Mouse (Mus musculus) midbrain, embryonic 14.5 days (tissue): ENCODE measurements at regions not wholly inside any gene's neighbourhood (a gene's known extent, or its start where the extent isn't known, plus 50 kb on each side); places are given as distances from the start of the nearest gene placed in this dataset.

Experiments
- ATAC-seq: fragments of 200-750 bp; cut with Nextera tagmentation; 2 replicates; pipeline ENCODE4 v1.8.0; 2017; ENCODE audit warnings: moderate number of reproducible peaks, moderate library complexity; ENCODE audit not compliant: low FRiP score, low TSS enrichment
- DNase-seq: peaks from one replicate; pipeline ENCODE4 v3.0.0-alpha.2; 2015
- H3K27ac ChIP-seq: fragments of 300-500 bp; sonication (generic); replicated peaks from 2 replicates; pipeline ENCODE4 v1.5.1; 2014; ENCODE audit warnings: mild to moderate bottlenecking, low read depth, low read length, moderate library complexity
- H3K27me3 ChIP-seq: fragments of 300-500 bp; sonication (generic); 2 replicates; pipeline ENCODE4 v1.6.1; 2014; ENCODE audit warnings: low read length, control low read depth, mixed read lengths; ENCODE audit not compliant: control insufficient read depth, insufficient read depth
- H3K36me3 ChIP-seq: fragments of 300-500 bp; sonication (generic); 2 replicates; pipeline ENCODE4 v1.6.1; 2014; ENCODE audit warnings: low read length, control low read depth; ENCODE audit not compliant: control insufficient read depth, insufficient read depth
- H3K4me1 ChIP-seq: fragments of 300-500 bp; sonication (generic); 2 replicates; pipeline ENCODE4 v1.6.1; 2014; ENCODE audit warnings: mild to moderate bottlenecking, antibody characterized with exemption, low read length, control low read depth; ENCODE audit not compliant: control insufficient read depth, insufficient read depth
- H3K4me2 ChIP-seq: fragments of 300-500 bp; sonication (generic); 2 replicates; pipeline ENCODE4 v1.6.1; 2014; ENCODE audit warnings: mild to moderate bottlenecking, low read length, moderate library complexity
- H3K4me3 ChIP-seq: fragments of 300-500 bp; sonication (generic); replicated peaks from 2 replicates; pipeline ENCODE4 v1.5.1; 2014; ENCODE audit warnings: low read depth, low read length
- H3K9ac ChIP-seq: fragments of 300-500 bp; sonication (generic); replicated peaks from 2 replicates; pipeline ENCODE4 v1.6.1; 2014; ENCODE audit warnings: mild to moderate bottlenecking, low read length, moderate library complexity
- H3K9me3 ChIP-seq: fragments of 300-500 bp; sonication (generic); 2 replicates; pipeline ENCODE4 v1.6.1; 2016; ENCODE audit warnings: low read length, control low read depth, mixed read lengths; ENCODE audit not compliant: control insufficient read depth
- WGBS: fragments of 180-500 bp; shearing (Covaris S2); extraction: QIAGEN DNeasy Blood & Tissue Kit; methylation state at CpG from one replicate; pipeline ENCODE4 v1.1.7; 2014; 5-methylcytosine and 5-hydroxymethylcytosine counted together

DNA sequence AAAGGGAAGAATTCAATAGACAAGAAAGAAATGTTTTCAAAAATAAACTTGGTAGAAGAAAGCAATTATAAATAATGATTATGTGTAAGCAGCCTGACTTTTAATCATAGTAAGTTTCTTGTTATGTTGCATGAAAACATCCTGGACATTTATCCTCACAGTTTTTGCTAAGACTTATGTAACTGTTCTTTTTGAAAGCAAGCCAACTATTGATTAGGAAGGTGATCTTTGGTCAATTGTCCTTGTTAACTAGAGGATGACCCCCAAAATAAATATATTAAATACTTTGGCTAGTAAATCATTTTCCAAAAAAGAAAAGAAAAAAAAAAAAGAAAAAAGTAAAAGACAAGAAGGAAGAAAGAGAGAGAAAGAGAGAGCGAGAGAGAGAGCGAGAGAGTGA, 92.0 kb upstream of the Speer4f2 start:
- no peaks in the 10 kb centered on the region for H3K4me1 ChIP-seq
- no peaks in the 10 kb centered on the region for H3K9me3 ChIP-seq
- WGBS: 93% methylated on average over 2 of the region's 2 CpGs
- H3K27ac ChIP-seq: no peak overlapping the region
- DNase-seq: no peak
- H3K4me2 ChIP-seq: no peak overlapping the region
- no peak overlapping the region for H3K4me3 ChIP-seq
- no peaks in the 10 kb centered on the region for H3K27me3 ChIP-seq
- H3K9ac ChIP-seq: no peak overlapping the region
- ATAC-seq: no peak
- H3K36me3 ChIP-seq: no peaks in the 10 kb centered on the region

DNA sequence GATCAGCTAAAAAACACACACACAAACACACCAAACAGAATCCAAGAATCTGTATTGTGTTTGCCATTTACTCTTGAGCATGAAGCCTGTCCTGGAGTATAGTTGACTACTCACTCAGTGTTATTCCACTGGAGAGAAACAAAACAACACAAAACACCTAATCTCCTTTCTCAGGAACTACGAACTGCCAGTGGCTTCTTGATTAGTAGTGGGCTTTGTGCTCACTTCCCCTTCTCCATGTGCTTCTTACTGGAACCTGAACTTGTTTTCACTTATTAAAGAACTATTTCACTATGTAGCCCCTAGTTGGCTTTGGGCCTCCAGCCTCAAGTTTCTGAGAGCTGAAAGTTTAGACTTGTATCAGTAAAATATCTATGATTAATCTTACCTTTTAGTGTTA, 84.0 kb upstream of the Speer4f2 start:
- H3K9ac ChIP-seq: no peak overlapping the region
- no peak for DNase-seq
- H3K27ac ChIP-seq: no peak overlapping the region
- ATAC-seq: no peak
- H3K4me1 ChIP-seq: no peaks in the 10 kb centered on the region
- H3K4me2 ChIP-seq: no peak overlapping the region
- no peaks in the 10 kb centered on the region for H3K9me3 ChIP-seq
- 65% methylated on average over 1 of the region's 1 CpGs for WGBS
- no peaks in the 10 kb centered on the region for H3K27me3 ChIP-seq
- H3K4me3 ChIP-seq: no peak overlapping the region
- H3K36me3 ChIP-seq: no peaks in the 10 kb centered on the region

DNA sequence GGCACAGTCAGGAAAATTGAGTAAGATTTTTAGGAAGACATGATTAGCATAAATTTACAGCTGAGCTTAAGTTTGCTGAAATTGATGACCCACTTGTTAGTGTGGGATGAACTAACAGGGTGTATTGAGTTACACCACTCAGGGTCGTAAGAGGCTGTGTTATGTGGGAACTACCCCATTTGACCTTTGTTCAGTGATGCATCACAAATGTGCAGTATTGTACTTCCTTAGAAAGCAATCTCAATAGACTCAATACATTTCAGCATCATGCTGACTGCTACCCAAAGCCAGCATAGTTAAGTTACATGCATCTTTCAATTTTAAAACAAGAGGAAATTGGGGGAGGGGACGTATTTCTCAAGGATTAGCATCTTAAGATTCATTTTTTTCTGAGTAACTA, 80.4 kb upstream of the Speer4f2 start:
- Histone ChIP-seq H3K27ac (no peak overlapping the region), H3K4me1 (no peaks in the 10 kb centered on the region), H3K9ac (no peak overlapping the region), H3K27me3 (no peaks in the 10 kb centered on the region), H3K9me3 (no peaks in the 10 kb centered on the region), H3K36me3 (no peaks in the 10 kb centered on the region), H3K4me2 (no peak overlapping the region), H3K4me3 (no peak overlapping the region)
- DNase-seq (no peak), ATAC-seq (no peak)
- 18% methylated on average over 2 of the region's 2 CpGs for WGBS

DNA sequence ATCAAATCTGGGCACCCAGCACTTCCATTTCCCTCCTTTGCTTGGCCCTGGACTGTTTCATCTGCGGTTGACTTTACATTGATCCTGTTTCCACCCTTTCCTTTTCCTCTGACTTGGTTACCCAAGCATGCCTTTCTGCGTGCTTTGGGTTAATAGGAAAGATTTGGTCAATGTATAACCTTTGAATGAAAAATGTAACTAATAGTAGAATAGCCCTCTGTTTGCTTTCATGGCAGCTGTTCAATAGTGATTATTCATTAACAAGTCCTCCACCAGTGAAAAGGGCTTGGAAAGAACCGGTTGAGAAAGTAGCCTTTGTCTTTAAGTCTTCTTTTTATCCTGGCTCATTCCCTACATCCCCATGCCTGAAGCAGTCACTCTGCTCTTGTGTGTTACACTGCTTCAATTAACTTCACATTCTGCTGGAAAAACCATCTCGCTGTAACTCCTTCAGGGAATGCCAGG, 76.4 kb upstream of the Speer4f2 start:
- Histone ChIP-seq H3K4me1 (no peaks in the 10 kb centered on the region), H3K9ac (no peak overlapping the region), H3K4me2 (no peak overlapping the region), H3K36me3 (no peaks in the 10 kb centered on the region), H3K4me3 (no peak overlapping the region), H3K27me3 (no peaks in the 10 kb centered on the region), H3K9me3 (no peaks in the 10 kb centered on the region), H3K27ac (no peak overlapping the region)
- DNase-seq: peak; percentile 2
- no peak; the same call in 1 of the 2 replicates for ATAC-seq
- WGBS: 35% methylated on average over 4 of the region's 4 CpGs

DNA sequence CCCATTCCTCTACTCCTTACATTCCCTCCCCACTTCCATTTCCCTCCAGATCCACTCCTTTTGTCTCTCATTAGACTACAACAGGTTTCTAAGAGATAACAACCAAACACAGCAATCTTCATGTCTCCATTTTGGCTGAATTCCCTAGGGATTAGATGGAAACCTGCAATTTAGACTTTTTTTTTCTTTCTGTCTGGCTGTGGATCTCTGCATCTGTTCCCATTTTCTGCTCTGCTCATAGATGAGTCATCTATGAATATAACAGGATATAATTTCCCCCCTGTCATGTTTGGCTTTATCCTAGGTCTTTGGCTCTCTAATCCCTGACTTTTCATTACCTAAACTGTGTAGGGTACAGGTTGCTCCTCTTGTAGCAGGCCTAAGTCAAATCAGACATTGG, 73.1 kb upstream of the Speer4f2 start:
- Histone ChIP-seq H3K27me3 (no peaks in the 10 kb centered on the region), H3K27ac (no peak overlapping the region), H3K4me1 (no peaks in the 10 kb centered on the region), H3K36me3 (no peaks in the 10 kb centered on the region), H3K9ac (no peak overlapping the region), H3K4me3 (no peak overlapping the region), H3K4me2 (no peak overlapping the region), H3K9me3 (no peaks in the 10 kb centered on the region)
- ATAC-seq: no peak
- no peak for DNase-seq

DNA sequence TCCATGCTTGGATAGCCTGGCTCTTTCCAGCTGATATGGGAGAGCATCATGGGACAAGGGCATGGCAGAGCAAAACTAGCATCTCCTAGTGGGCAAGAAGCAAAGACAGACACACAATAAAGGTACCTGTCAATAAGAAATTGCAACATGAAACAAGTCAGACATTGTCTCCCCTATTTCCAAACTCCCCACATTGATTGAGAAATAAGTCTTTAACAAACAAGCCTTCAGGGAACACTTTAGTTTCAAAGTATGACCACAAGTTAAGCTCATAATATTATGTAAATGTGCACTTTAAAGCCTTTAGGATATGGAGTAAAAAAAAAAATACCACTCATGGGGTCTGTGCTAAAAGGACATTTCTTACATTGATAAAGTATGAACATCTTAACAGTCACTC, 51.5 kb upstream of the Speer4f2 start:
- Histone ChIP-seq H3K9me3 (no peaks in the 10 kb centered on the region), H3K36me3 (no peaks in the 10 kb centered on the region), H3K4me1 (no peaks in the 10 kb centered on the region), H3K4me3 (no peak overlapping the region), H3K27ac (no peak overlapping the region), H3K9ac (no peak overlapping the region), H3K4me2 (no peak overlapping the region), H3K27me3 (no peaks in the 10 kb centered on the region)
- DNase-seq (no peak), ATAC-seq (no peak)
